Comparison of ENCODE assay signal across 25 mouse cellular contexts in genomic region chr6:141853616-141854015, GRCm38 (mm10). TPM values are rescaled to one million over a fixed set of nuclear protein-coding genes. Genes with fewer than 3 reads are reported as not detected.
"Had no signal": no experiment of that assay in that cellular context is flagged by ENCODE, and none has a peak within 500 bp of the region (broad histone marks: within the 10 kb centered on the region; RNA-seq: fewer than 3 reads in every experiment).

No protein-coding gene starts in this region.

- H3K27me3 ChIP-seq: kidney, embryonic 15.5 days; liver, embryonic 13.5 days; lung, embryonic 15.5 days; megakaryocyte, embryonic 14.5 days; midbrain, embryonic 13.5 days; neural tube, embryonic 13.5 days had no signal

- H3K27ac ChIP-seq: kidney, embryonic 15.5 days; liver, embryonic 13.5 days; lung, embryonic 15.5 days; midbrain, embryonic 10.5 days; midbrain, embryonic 13.5 days; neural tube, embryonic 13.5 days had no signal

- H3K9me3 ChIP-seq: kidney, embryonic 15.5 days; liver, embryonic 13.5 days; lung, embryonic 15.5 days; midbrain, embryonic 10.5 days; midbrain, embryonic 13.5 days; neural tube, embryonic 13.5 days had no signal

- DNase-seq: kidney, adult 11 months; kidney, adult 8-10 months; kidney, postnatal 14 days; liver, embryonic 13.5 days; lung, postnatal 10 days; lung, postnatal 36 days; thymus, adult 2 months; thymus, postnatal 14 days; thymus, postnatal 4 days had no signal

- H3K9ac ChIP-seq: kidney, embryonic 15.5 days; liver, embryonic 13.5 days; lung, embryonic 15.5 days; midbrain, embryonic 13.5 days; neural tube, embryonic 13.5 days had no signal

- H3K36me3 ChIP-seq: kidney, embryonic 15.5 days; liver, embryonic 13.5 days; lung, embryonic 15.5 days; midbrain, embryonic 10.5 days; midbrain, embryonic 13.5 days; neural tube, embryonic 13.5 days had no signal

- ATAC-seq: midbrain, embryonic 13.5 days; midbrain, embryonic 16.5 days had no signal

- H3K4me2 ChIP-seq: kidney, embryonic 15.5 days; liver, embryonic 13.5 days; lung, embryonic 15.5 days; midbrain, embryonic 13.5 days; neural tube, embryonic 13.5 days had no signal

- H3K4me3 ChIP-seq: kidney, embryonic 15.5 days; liver, embryonic 13.5 days; lung, embryonic 15.5 days; megakaryocyte, embryonic 14.5 days; midbrain, embryonic 10.5 days; midbrain, embryonic 13.5 days; myocyte; neural tube, embryonic 13.5 days had no signal

- H3K4me1 ChIP-seq: kidney, embryonic 15.5 days; liver, embryonic 13.5 days; megakaryocyte, embryonic 14.5 days; neural tube, embryonic 13.5 days had no signal

RNA-seq across cellular contexts. Expression of gene Slco1a4, which starts 2.4 kb away (rescaled TPM):
- total RNA-seq: monocyte, adult 5-6 weeks; neutrophil, adult 5-6 weeks had no signal
- polyA plus RNA-seq: large intestine, adult 2 months; limb, embryonic 11.5 days; liver, embryonic 13.5 days; liver, embryonic 16.5 days; lung, embryonic 15.5 days; midbrain, embryonic 10.5 days; myocyte; small intestine, adult 2 months; spleen, adult 2 months; stomach, embryonic 16.5 days; thymus, adult 2 months had no signal
